Mouse (Mus musculus): ENCODE measurements around the gene Psme3. TPM values are rescaled to one million over a fixed set of nuclear protein-coding genes. Genes with fewer than 3 reads are reported as not detected.

The Psme3 gene
- polyA plus RNA-seq (2015; fragmentation: Nextera tagmentation; extraction: Ambion mirVana): 102 and 104 TPM in 2 replicates

DNA sequence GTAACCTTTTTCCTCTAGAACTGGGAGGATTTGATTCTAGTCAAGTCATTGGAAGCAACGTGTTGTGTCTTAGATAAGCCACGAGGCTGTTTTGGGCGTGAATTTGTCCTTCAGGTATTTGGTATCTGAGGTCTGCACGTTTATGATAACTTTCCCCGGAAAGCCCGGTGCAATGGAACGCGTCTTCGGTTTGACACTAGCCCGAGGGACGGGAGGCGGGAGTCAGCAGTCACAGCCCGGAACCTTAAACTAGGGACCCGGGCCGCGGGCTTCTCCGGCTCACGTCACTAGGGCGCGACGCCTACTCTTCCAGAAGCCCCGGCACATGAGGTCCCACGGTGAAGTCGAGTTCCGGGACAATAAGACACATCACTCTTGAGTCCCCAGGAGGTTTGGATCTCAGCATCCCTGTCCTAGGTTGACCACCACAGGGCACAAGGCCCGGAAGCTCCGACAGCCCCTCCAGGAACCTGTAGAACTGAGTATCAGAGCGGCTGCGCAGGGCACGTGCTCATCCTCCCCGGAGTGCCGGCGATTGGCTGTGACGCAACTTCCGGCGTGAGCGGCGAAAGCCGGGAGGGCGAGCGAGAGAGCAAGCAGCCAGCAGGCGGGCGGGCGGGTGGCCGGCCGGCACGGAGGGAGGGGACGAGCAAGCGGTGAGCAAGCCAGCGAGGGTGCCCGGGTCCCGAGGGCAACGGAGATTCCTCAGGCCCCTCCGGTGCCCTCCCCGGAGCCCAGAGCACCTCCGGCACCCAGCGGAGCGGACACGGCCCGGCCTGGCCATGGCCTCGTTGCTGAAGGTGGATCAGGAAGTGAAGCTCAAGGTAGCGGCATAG lies at the start of gene Psme3:
Gene Psme3 (plus strand): TSS at position 549 of the 836 bp plus-strand sequence.
- peaks cover 21% of the 10 kb centered on the region for H3K36me3 ChIP-seq (ENCODE audit: insufficient read depth, low read length)
- DNase-seq (ENCODE audit: low spot score) (peak; percentile 95), ATAC-seq (replicated peaks; ENCODE audit: low FRiP score, low read depth) (peak; percentile 90)
- peak within 1 kb of the TSS; percentile 77 for H3K27ac ChIP-seq
- H3K27me3 ChIP-seq (ENCODE audit: insufficient read depth, low read length): no peaks in the 10 kb centered on the region
- peak within 1 kb of the TSS; percentile 76 for H3K4me2 ChIP-seq (ENCODE audit: low read length)
- no peak for TF ChIP-seq CTCF (IDR thresholded peaks at IDR 0.05; ENCODE audit: low read depth)
- under 1% methylated on average over 62 of the region's 62 CpGs for WGBS
- peak within 1 kb of the TSS; percentile 86 for H3K9ac ChIP-seq (ENCODE audit: low read depth, low read length)
- H3K9me3 ChIP-seq (replicated peaks; ENCODE audit: low read length): no peaks in the 10 kb centered on the region
- peaks cover 4% of the 10 kb centered on the region for H3K4me1 ChIP-seq (replicated peaks; ENCODE audit: insufficient read depth, low read length)
- peak within 1 kb of the TSS; percentile 93 for H3K4me3 ChIP-seq (replicated peaks; ENCODE audit: low read depth, low read length)

DNA sequence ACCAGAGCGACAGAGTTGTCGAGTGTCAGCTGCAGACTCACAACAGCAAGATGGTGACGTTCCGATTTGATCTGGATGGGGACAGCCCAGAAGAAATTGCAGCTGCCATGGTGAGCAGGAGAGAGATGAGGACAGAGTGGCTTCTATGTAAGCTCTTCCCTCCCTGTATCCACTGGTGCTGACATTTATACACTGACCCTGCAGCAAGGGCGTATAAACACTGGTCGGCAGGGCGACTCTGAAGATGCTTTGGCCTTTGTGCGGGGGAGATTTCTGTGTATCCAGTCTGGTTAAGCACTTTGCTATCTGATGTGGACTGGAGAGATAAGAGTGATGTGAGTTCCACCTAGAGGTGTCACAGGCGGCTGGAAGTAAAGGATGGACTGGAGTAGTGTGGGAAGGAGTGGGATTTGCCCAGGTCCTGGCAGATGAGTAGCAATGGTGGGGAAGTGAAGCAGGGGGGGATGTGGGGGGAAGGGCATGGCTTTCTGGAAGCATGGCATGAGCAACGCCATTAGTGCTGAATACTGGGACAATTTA lies 46.4 kb upstream of the Psme3 start:
- ATAC-seq (replicated peaks; ENCODE audit: low FRiP score, low read depth): no peak

DNA sequence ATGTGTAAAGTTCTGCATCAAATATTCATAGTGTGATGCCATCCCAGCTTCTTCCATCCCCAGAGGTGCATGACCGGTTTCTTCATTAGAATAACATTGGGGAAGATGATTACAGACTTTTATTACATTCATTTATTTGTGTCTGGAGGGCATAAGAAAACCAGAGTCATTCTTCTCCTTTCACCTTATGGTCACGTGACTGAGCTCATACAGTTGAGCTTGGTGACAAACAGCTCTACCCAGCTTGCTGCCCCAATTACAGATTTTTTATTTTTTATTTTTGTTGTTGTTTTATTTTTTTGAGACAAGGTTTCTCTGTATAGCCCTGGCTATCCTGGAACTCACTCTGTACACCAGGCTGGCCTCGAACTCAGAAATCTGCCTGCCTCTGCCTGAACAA lies 43.6 kb upstream of the Psme3 start:
- H3K27ac ChIP-seq: no peak overlapping the region
- 0 out of 2 replicates have a peak, but pooled peaks cover 12% of the 10 kb centered on the region for H3K36me3 ChIP-seq (ENCODE audit: insufficient read depth, low read length)
- no peaks in the 10 kb centered on the region for H3K27me3 ChIP-seq (ENCODE audit: insufficient read depth, low read length)
- peaks cover 20% of the 10 kb centered on the region for H3K4me1 ChIP-seq (replicated peaks; ENCODE audit: insufficient read depth, low read length)
- 82% methylated on average over 3 of the region's 3 CpGs for WGBS
- ATAC-seq (replicated peaks; ENCODE audit: low FRiP score, low read depth) (no peak), DNase-seq (ENCODE audit: low spot score) (no peak)
- TF ChIP-seq CTCF (IDR thresholded peaks at IDR 0.05; ENCODE audit: low read depth): no peak
- no peak overlapping the region for H3K9ac ChIP-seq (ENCODE audit: low read depth, low read length)
- no peak overlapping the region for H3K4me2 ChIP-seq (ENCODE audit: low read length)
- H3K9me3 ChIP-seq (replicated peaks; ENCODE audit: low read length): no peaks in the 10 kb centered on the region
- H3K4me3 ChIP-seq (replicated peaks; ENCODE audit: low read depth, low read length): no peak overlapping the region

More for the DNA sequence above, 46.4 kb upstream of the Psme3 start:
- Histone ChIP-seq H3K4me2 (ENCODE audit: low read length) (no peak overlapping the region), H3K4me1 (replicated peaks; ENCODE audit: insufficient read depth, low read length) (0 out of 2 replicates have a peak, but pooled peaks cover 11% of the 10 kb centered on the region), H3K27ac (no peak overlapping the region), H3K27me3 (ENCODE audit: insufficient read depth, low read length) (no peaks in the 10 kb centered on the region), H3K36me3 (ENCODE audit: insufficient read depth, low read length) (0 out of 2 replicates have a peak, but pooled peaks cover 4% of the 10 kb centered on the region), H3K9ac (ENCODE audit: low read depth, low read length) (no peak overlapping the region), H3K4me3 (replicated peaks; ENCODE audit: low read depth, low read length) (no peak overlapping the region), H3K9me3 (replicated peaks; ENCODE audit: low read length) (no peaks in the 10 kb centered on the region)
- no peak for DNase-seq (ENCODE audit: low spot score)
- no peak for TF ChIP-seq CTCF (IDR thresholded peaks at IDR 0.05; ENCODE audit: low read depth)
- WGBS: 17% methylated on average over 10 of the region's 10 CpGs

DNA sequence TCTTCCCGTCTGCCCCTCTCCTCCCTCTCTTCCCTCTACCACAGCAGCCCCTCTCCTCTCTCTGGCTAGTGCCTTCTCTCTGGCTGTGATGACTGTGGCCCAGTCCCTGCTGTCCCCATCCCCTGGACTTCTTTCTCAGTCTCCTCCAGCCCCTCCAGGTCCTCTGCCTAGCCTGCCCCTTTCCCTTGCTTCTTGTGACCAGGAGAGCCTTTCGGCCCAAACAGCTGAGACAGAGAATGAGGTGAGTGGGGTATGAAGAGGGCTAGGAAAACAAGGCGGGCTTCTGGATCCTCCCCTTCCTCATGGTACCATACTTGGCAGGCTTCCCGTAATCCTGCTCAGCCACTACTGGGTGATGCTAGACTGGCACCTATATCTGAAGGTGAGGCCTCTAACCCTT lies 40.7 kb upstream of the Psme3 start:
- no peak overlapping the region for H3K4me2 ChIP-seq (ENCODE audit: low read length)
- 75% methylated on average over 4 of the region's 4 CpGs for WGBS

DNA sequence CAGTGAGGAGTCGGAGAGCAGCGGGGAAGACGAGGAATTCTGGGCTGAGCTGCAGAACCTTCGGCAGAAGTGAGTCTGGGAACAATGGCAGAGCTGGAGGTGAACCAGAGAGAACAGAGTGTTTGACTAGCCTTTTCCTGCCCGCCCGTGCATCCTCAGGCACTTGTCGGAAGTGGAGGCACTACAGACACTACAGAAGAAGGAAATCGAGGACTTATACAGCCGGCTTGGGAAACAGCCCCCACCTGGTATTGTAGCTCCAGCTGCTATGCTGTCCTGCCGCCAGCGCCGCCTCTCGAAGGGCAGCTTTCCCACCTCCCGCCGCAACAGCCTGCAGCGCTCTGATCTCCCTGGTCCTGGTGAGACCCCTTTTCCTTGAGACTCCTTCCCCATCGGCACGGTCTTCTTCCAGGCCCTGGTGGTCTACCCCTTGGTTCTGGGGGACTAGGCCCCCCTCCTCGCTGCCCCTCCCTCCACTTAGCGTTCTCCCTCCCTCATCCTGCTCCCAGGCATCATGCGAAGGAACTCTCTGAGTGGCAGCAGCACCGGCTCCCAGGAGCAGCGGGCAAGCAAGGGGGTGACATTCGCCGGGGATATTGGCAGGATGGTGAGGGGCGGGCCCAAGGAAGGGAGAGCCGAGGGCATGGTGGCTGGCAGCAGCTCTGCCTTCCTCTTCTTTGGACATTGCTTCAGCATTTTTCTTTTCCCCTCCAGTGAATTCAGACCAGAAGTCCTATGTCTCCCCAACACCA lies 39.5 kb upstream of the Psme3 start:
- H3K4me3 ChIP-seq (replicated peaks; ENCODE audit: low read depth, low read length): no peak overlapping the region
- DNase-seq (ENCODE audit: low spot score): no peak
- H3K4me1 ChIP-seq (replicated peaks; ENCODE audit: insufficient read depth, low read length): peaks cover 37% of the 10 kb centered on the region
- H3K27me3 ChIP-seq (ENCODE audit: insufficient read depth, low read length): no peaks in the 10 kb centered on the region
- peak overlapping the region; percentile 37; the same call in 1 of the 2 replicates for H3K9ac ChIP-seq (ENCODE audit: low read depth, low read length)
- 0 out of 2 replicates have a peak, but pooled peaks cover 9% of the 10 kb centered on the region for H3K36me3 ChIP-seq (ENCODE audit: insufficient read depth, low read length)
- peak overlapping the region; percentile 89 for H3K27ac ChIP-seq
- no peak for ATAC-seq (replicated peaks; ENCODE audit: low FRiP score, low read depth)
- H3K9me3 ChIP-seq (replicated peaks; ENCODE audit: low read length): no peaks in the 10 kb centered on the region
- no peak for TF ChIP-seq CTCF (IDR thresholded peaks at IDR 0.05; ENCODE audit: low read depth)
- H3K4me2 ChIP-seq (ENCODE audit: low read length): peak overlapping the region; percentile 82
- WGBS: 35% methylated on average over 27 of the region's 27 CpGs

More for the DNA sequence above, 40.7 kb upstream of the Psme3 start:
- Histone ChIP-seq H3K36me3 (ENCODE audit: insufficient read depth, low read length) (0 out of 2 replicates have a peak, but pooled peaks cover 9% of the 10 kb centered on the region), H3K27ac (no peak overlapping the region), H3K4me1 (replicated peaks; ENCODE audit: insufficient read depth, low read length) (peaks cover 32% of the 10 kb centered on the region), H3K27me3 (ENCODE audit: insufficient read depth, low read length) (no peaks in the 10 kb centered on the region), H3K9ac (ENCODE audit: low read depth, low read length) (no peak overlapping the region), H3K9me3 (replicated peaks; ENCODE audit: low read length) (no peaks in the 10 kb centered on the region), H3K4me3 (replicated peaks; ENCODE audit: low read depth, low read length) (no peak overlapping the region)
- DNase-seq (ENCODE audit: low spot score) (no peak), ATAC-seq (replicated peaks; ENCODE audit: low FRiP score, low read depth) (no peak)
- no peak for TF ChIP-seq CTCF (IDR thresholded peaks at IDR 0.05; ENCODE audit: low read depth)
